Mouse (Mus musculus) brain, embryonic 14.5 days (tissue): ENCODE results near the gene Gsk3b.

ENCODE experiments used
- CTCF ChIP-seq: fragments of 200-500 bp; IDR thresholded peaks from 2 replicates; pipeline ENCODE4 v1.5.1; 2012; ENCODE audit warnings: inconsistent platforms, mild to moderate bottlenecking, moderate library complexity, borderline replicate concordance; ENCODE audit not compliant: insufficient read depth, insufficient read length; ENCODE audit errors: extremely low read depth
- POLR2A ChIP-seq: fragments of 200-500 bp; IDR thresholded peaks from 2 replicates; pipeline ENCODE4 v1.6.1; 2012; ENCODE audit warnings: mild to moderate bottlenecking, inconsistent platforms, borderline replicate concordance; ENCODE audit not compliant: poor library complexity, insufficient read depth, insufficient read length, severe bottlenecking; ENCODE audit errors: extremely low read depth

- TF ChIP-seq CTCF (no peak), POLR2A (no peak)
Measured at GRCm38 (mm10) chr16:38189952-38190351, 101.2 kb downstream of the Gsk3b start.
